Mouse (Mus musculus) liver, postnatal 0 days (tissue): ENCODE data around the gene Tmem88.

Experiments used
- CTCF ChIP-seq: sonication (generic); IDR thresholded peaks from 2 replicates; pipeline ENCODE4 v1.5.1; 2016; ENCODE audit warnings: antibody characterized with exemption, low read depth
- EP300 ChIP-seq: IDR thresholded peaks from 2 replicates; pipeline ENCODE4 v1.6.1; 2016; ENCODE audit warnings: antibody characterized with exemption, low read depth, mild to moderate bottlenecking

DNA sequence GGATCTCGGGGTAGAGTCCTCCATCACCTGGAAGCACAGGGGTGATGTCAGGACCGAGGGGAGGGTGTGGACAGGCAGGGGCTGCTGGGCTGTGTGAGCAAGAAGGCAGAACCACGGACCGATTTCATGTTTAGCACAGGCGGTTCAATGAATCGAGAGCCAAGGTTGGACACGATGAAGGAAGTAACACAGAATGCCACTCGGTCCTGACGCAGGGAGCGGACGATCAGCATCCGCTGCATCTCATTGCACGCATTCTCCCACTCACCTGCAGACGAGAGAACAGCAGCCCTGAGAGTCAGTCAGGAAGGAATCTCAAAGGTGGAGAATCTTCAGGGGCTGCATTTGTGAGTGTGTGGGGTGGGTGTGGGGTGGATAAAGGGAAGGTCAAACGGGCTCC lies 32.6 kb upstream of the Tmem88 start:
- no peak for TF ChIP-seq CTCF
- no peak for TF ChIP-seq EP300
